Mouse (Mus musculus) stomach, embryonic 16.5 days (tissue): ENCODE measurements around the gene Dnmt1. TPM values are rescaled to one million over a fixed set of nuclear protein-coding genes. Genes with fewer than 3 reads are reported as not detected.

Experiments
- ATAC-seq: fragments of 200-750 bp; cut with Nextera tagmentation; 2 replicates; pipeline ENCODE4 v1.8.0; 2017; ENCODE audit warnings: moderate number of reproducible peaks, moderate TSS enrichment; ENCODE audit not compliant: insufficient read depth, low FRiP score
- H3K27ac ChIP-seq: fragments of 300-500 bp; sonication (generic); 2 replicates; pipeline ENCODE4 v1.5.1; 2014; ENCODE audit warnings: low read length
- H3K27me3 ChIP-seq: fragments of 300-500 bp; sonication (generic); 2 replicates; pipeline ENCODE4 v1.6.1; 2014; ENCODE audit warnings: low read length, control low read depth, mixed read lengths; ENCODE audit not compliant: control insufficient read depth, insufficient read depth
- H3K36me3 ChIP-seq: fragments of 300-500 bp; sonication (generic); 2 replicates; pipeline ENCODE4 v1.6.1; 2014; ENCODE audit warnings: low read length; ENCODE audit not compliant: control insufficient read depth, insufficient read depth
- H3K4me1 ChIP-seq: fragments of 300-500 bp; sonication (generic); 2 replicates; pipeline ENCODE4 v1.6.1; 2014; ENCODE audit warnings: low read length, control low read depth, mixed read lengths; ENCODE audit not compliant: control insufficient read depth, insufficient read depth
- H3K4me2 ChIP-seq: fragments of 300-500 bp; sonication (generic); 2 replicates; pipeline ENCODE4 v1.6.1; 2014; ENCODE audit warnings: low read depth, low read length, mixed read lengths
- H3K4me3 ChIP-seq: fragments of 300-500 bp; sonication (generic); replicated peaks from 2 replicates; pipeline ENCODE4 v1.5.1; 2014; ENCODE audit warnings: mild to moderate bottlenecking, low read length
- H3K9ac ChIP-seq: fragments of 300-500 bp; sonication (generic); 2 replicates; pipeline ENCODE4 v1.6.1; 2014; ENCODE audit warnings: low read length
- H3K9me3 ChIP-seq: fragments of 300-500 bp; sonication (generic); replicated peaks from 2 replicates; pipeline ENCODE4 v1.6.1; 2016; ENCODE audit warnings: low read length, control low read depth; ENCODE audit not compliant: control insufficient read depth
- WGBS: fragments of 180-500 bp; shearing (Covaris S2); extraction: QIAGEN DNeasy Blood & Tissue Kit; methylation state at CpG from one replicate; pipeline ENCODE4 v1.1.7; 2014; 5-methylcytosine and 5-hydroxymethylcytosine counted together
- polyA plus RNA-seq: library from polyadenylated mRNA; unstranded; fragments of >200 nt; fragmentation: Nextera tagmentation; extraction: Ambion mirVana; gene quantifications from 2 replicates; pipeline ENCODE4 v1.2.1, GENCODE M21; 2015

Dnmt1 gene
- polyA plus RNA-seq, 1 experiment from 2014 or later: 75.7 TPM

GRCm38 (mm10) chr9:20972141-20972992 lies 12.7 kb upstream of the Dnmt1 start:
- H3K36me3 ChIP-seq: peaks cover 6% of the 10 kb centered on the region; the same call in 1 of the 2 replicates
- H3K4me2 ChIP-seq: peak overlapping the region; percentile 86
- H3K9ac ChIP-seq: peak overlapping the region; percentile 72
- ATAC-seq: peak; percentile 65
- 23% methylated on average over 28 of the region's 28 CpGs for WGBS
- H3K4me1 ChIP-seq: peaks cover 42% of the 10 kb centered on the region
- peak overlapping the region; percentile 95 for H3K4me3 ChIP-seq
- no peaks in the 10 kb centered on the region for H3K27me3 ChIP-seq
- H3K27ac ChIP-seq: peak overlapping the region; percentile 96
- H3K9me3 ChIP-seq: no peaks in the 10 kb centered on the region

DNA sequence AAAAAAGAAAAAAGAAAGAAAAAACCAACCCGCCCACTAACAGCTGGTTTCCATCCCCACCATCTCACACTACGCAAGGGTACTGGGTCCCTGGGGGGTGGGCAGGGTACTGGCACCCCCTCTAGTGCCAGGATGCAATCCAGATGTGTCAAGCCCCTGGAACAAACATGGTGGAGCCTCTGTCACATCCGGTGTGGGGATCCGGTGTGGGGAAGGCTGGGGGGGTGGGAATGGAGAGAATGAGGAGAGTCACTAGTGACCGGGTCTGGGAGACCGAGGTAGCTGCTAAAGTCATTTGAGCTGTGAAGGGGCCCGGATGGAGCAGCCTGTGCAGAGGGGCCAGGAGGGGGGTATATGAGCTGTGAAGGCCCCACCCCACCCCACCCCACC lies 12.1 kb upstream of the Dnmt1 start:
- peak; percentile 51 for ATAC-seq
- H3K4me2 ChIP-seq: peak overlapping the region; percentile 86
- peak overlapping the region; percentile 96 for H3K27ac ChIP-seq
- H3K4me3 ChIP-seq: peak overlapping the region; percentile 95
- peaks cover 37% of the 10 kb centered on the region for H3K4me1 ChIP-seq
- no peaks in the 10 kb centered on the region for H3K9me3 ChIP-seq
- peaks cover 11% of the 10 kb centered on the region; the same call in 1 of the 2 replicates for H3K36me3 ChIP-seq
- H3K27me3 ChIP-seq: no peaks in the 10 kb centered on the region
- 34% methylated on average over 7 of the region's 7 CpGs for WGBS
- H3K9ac ChIP-seq: peak overlapping the region; percentile 72

DNA sequence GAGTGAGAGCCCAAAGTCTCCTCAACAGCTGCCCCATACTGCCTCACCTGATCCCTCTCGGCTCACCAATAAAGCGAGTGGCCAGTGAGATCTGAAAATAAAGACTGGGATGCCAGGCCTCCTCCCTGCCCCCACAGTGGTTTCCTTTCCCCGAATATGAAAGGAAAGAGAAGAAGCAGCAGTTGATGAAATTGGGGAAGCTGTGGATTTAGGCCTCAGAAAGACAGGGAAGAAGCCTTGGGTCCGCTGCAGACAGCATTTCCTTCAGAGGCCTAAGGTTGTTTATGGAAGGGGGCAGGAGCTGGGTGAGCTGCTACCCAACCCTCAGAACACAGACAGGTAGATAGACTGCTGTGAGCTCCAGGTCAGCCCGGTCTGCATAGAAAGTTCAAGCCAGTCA lies 7.1 kb upstream of the Dnmt1 start:
- H3K4me3 ChIP-seq: no peak overlapping the region
- H3K4me2 ChIP-seq: no peak overlapping the region
- peaks cover 10% of the 10 kb centered on the region for H3K4me1 ChIP-seq
- no peak for ATAC-seq
- no peaks in the 10 kb centered on the region for H3K27me3 ChIP-seq
- H3K9me3 ChIP-seq: no peaks in the 10 kb centered on the region
- H3K9ac ChIP-seq: no peak overlapping the region
- no peak overlapping the region for H3K27ac ChIP-seq
- H3K36me3 ChIP-seq: peaks cover 11% of the 10 kb centered on the region; the same call in 1 of the 2 replicates
- WGBS: 78% methylated on average over 5 of the region's 5 CpGs

DNA sequence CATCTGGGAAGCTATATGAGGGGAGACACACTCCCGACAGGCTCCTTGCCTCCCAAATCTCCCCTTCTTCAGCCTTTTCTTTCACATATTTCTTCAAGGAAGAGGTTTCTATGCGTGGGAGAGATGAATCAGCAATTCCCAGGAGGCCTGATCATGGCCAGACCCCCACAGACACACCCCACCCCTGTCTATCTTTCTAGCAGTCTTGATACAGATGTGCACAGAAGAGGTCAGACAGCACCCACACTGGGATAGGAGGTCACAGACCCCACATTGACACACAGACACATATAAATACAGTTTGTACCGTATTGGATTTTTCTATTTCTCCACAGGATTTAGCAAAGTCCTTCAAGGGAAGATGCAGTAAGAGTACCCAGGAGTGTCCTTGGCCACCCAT lies 6.3 kb upstream of the Dnmt1 start:
- Histone ChIP-seq H3K9me3 (no peaks in the 10 kb centered on the region), H3K36me3 (peaks cover 11% of the 10 kb centered on the region; the same call in 1 of the 2 replicates), H3K4me3 (no peak overlapping the region), H3K27ac (no peak overlapping the region), H3K27me3 (no peaks in the 10 kb centered on the region), H3K9ac (no peak overlapping the region), H3K4me1 (peaks cover 3% of the 10 kb centered on the region; the same call in 1 of the 2 replicates), H3K4me2 (no peak overlapping the region)
- no peak for ATAC-seq
- 82% methylated on average over 3 of the region's 3 CpGs for WGBS

- no peak overlapping the region for H3K27ac ChIP-seq
- 80% methylated on average over 4 of the region's 4 CpGs for WGBS
- no peak overlapping the region for H3K9ac ChIP-seq
- H3K4me2 ChIP-seq: no peak overlapping the region
- ATAC-seq: no peak
- no peak overlapping the region for H3K4me3 ChIP-seq
- peaks cover 11% of the 10 kb centered on the region; the same call in 1 of the 2 replicates for H3K36me3 ChIP-seq
- H3K4me1 ChIP-seq: no peaks in the 10 kb centered on the region
- no peaks in the 10 kb centered on the region for H3K27me3 ChIP-seq
- H3K9me3 ChIP-seq: no peaks in the 10 kb centered on the region
These were observed 5.9 kb upstream of the Dnmt1 start for GRCm38 (mm10) chr9:20965606-20966005.

GRCm38 (mm10) chr9:20961557-20961956 lies 1.9 kb upstream of the Dnmt1 start:
- WGBS: 59% methylated on average over 9 of the region's 9 CpGs
- H3K4me2 ChIP-seq: no peak overlapping the region
- no peak for ATAC-seq

GRCm38 (mm10) chr9:20956989-20957388 lies 2.7 kb downstream of the Dnmt1 start:
- Histone ChIP-seq H3K9ac (no peak overlapping the region), H3K4me1 (0 out of 2 replicates have a peak, but pooled peaks cover 5% of the 10 kb centered on the region), H3K9me3 (no peaks in the 10 kb centered on the region), H3K27ac (no peak overlapping the region), H3K4me3 (no peak overlapping the region), H3K27me3 (no peaks in the 10 kb centered on the region), H3K4me2 (no peak overlapping the region), H3K36me3 (no peaks in the 10 kb centered on the region)
- no peak for ATAC-seq
- WGBS: 70% methylated on average over 3 of the region's 3 CpGs

More at GRCm38 (mm10) chr9:20961557-20961956, 1.9 kb upstream of the Dnmt1 start:
- Histone ChIP-seq H3K27me3 (no peaks in the 10 kb centered on the region), H3K27ac (no peak overlapping the region), H3K9ac (no peak overlapping the region), H3K4me3 (no peak overlapping the region), H3K36me3 (no peaks in the 10 kb centered on the region), H3K9me3 (no peaks in the 10 kb centered on the region), H3K4me1 (no peaks in the 10 kb centered on the region)

DNA sequence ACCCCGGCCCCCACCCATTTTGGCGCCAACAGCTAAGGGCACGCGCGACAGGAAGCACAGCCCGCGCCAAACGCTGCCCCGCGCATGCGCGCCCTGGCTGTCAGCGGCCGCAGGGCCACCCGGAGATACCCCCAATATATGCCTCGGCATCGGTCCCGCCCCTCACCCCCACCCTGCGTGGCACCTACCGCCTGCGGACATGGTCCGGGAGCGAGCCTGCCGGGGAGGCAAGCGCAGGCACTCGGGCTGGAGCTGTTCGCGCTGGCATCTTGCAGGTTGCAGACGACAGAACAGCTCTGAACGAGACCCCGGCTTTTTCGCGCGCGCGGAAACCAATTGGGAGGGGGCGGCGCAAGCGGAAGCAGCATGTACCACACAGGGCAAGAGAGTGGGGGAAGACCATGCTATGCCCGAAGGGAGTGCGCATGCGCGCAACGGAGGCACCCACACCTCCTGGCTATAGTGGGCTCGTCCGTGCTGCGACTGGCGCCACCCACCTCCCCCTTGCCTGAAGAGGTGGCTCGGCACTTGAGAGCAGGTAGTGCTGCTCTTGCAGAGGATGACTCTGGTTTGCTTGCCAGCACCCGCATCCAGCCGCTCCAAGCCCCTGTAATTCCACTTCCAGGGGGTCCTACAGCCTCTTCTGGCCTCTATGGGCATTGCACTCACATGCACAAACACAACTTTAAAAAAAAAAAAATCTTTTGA lies 7.0 kb downstream of the Dnmt1 start:
- Histone ChIP-seq H3K4me1 (peaks cover 9% of the 10 kb centered on the region), H3K27ac (peak overlapping the region; percentile 88), H3K36me3 (no peaks in the 10 kb centered on the region), H3K4me2 (peak overlapping the region; percentile 97), H3K9me3 (no peaks in the 10 kb centered on the region), H3K9ac (peak overlapping the region; percentile 96), H3K4me3 (peak overlapping the region; percentile 89), H3K27me3 (no peaks in the 10 kb centered on the region)
- under 1% methylated on average over 50 of the region's 51 CpGs for WGBS
- peak; percentile 95 for ATAC-seq

DNA sequence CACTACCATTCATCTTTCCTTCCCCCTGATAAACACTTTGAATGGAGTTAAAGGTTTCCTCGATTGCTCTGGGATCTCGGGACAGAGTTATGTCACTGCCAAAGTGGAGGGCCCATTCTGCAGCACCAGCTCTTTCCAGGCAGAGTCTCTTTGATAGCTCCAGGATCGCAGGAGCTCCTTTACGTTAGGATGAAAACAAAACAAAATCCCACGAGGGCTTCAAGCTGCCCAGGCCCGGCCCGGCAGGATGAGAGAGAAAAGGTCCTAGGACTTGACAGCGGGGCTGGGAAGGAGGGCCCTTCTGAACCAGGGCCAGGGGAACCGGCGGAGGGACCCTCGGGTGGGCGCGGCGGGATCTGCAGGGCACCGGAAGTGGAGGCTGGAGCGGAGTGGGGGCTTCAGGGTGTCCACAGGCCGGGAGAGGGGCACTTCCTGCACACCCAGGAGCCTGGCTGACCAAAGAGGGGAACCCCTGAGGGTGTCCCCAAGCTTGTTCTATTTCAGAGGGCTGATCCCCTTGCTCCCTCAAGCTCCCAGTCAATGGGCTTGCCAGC lies 7.6 kb downstream of the Dnmt1 start:
- Histone ChIP-seq H3K4me2 (peak overlapping the region; percentile 97), H3K36me3 (no peaks in the 10 kb centered on the region), H3K9ac (peak overlapping the region; percentile 96), H3K27me3 (no peaks in the 10 kb centered on the region), H3K27ac (peak overlapping the region; percentile 88), H3K9me3 (no peaks in the 10 kb centered on the region), H3K4me3 (peak overlapping the region; percentile 89), H3K4me1 (peaks cover 9% of the 10 kb centered on the region)
- no peak; the same call in 1 of the 2 replicates for ATAC-seq
- whole genome bisulfite sequencing: 0% methylated on average over 17 of the region's 17 CpGs
